Mouse (Mus musculus): ENCODE measurements at regions not wholly inside any gene's neighbourhood (a gene's known extent, or its start where the extent isn't known, plus 50 kb on each side); places are given as distances from the start of the nearest gene placed in this dataset.
A peak's percentile ranks its signal among the peaks of the same experiment; 100 is the strongest.

DNA sequence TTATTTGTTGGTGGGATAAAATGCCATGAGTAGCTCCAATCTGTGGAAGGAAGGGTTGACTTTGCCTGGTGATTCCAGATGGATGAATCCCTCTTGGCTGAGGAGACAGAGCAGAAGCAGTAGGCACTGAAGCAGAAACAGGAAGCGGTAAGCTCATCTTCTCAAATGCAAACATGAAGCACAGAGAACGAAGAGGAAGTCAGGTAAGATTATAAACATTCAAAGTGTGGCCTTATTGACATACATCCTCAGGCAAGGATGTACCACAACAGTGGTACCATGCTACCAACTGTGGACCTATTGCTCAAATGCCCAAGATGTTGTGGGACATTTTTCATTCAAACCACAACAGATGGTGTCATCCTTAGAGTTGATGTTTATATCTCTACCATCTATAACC lies 608.4 kb upstream of the Fam92a start:
- peaks cover 14% of the 10 kb centered on the region for H3K4me1 ChIP-seq
- no peaks in the 10 kb centered on the region for H3K27me3 ChIP-seq (ENCODE audit: low read depth, poor library complexity, severe bottlenecking)
- no peaks in the 10 kb centered on the region for H3K36me3 ChIP-seq
- H3K9me3 ChIP-seq (replicated peaks) = no peaks in the 10 kb centered on the region
- H3K27ac ChIP-seq (replicated peaks) = no peak overlapping the region
- 89% methylated on average over 2 of the region's 2 CpGs for WGBS
- no peak overlapping the region for H3K4me3 ChIP-seq
- DNase-seq (ENCODE audit: low spot score) = no peak

DNA sequence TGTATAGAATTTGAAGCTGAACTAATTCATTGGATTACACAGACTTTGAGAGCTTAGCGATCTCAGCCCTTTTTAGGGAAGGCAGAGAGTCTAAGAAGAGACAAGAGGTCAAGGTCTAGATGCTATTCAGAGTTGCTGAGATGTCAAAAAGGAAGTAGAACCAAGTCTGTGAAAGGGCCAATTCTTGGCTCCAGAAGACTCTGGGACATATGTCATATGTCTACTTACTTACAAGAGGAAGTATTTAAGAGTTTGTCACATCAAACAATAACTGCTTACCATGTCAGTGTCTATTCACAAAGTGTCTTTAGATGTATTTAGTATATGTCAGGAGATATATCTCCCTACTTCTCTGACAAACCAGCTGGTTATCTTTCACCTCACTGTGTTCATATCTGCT lies 607.4 kb upstream of the Fam92a start:
- Histone ChIP-seq H3K9me3 (replicated peaks) (no peaks in the 10 kb centered on the region), H3K27ac (replicated peaks) (no peak overlapping the region)
- WGBS = 77% methylated on average over 1 of the region's 1 CpGs

DNA sequence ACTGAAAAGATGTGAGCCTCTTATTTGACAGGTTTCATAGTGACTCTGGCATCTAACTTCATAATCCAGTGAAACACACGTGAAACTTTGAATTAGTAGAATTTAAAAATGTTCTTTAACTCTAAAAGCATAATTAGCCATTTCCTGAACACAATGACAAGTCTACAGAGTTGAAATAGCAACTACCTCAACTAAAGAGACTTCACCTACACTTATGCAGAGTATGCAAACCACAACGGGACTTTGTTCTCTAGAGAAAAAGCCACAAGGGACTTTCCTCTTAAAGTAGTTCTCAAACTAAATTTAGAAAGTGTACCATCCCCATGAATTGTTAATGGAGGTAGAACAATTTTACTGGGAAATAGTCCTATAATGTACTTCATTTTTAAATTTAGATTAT lies 606.3 kb upstream of the Fam92a start:
- Histone ChIP-seq H3K9me3 (replicated peaks) (no peaks in the 10 kb centered on the region), H3K27me3 (ENCODE audit: low read depth, poor library complexity, severe bottlenecking) (no peaks in the 10 kb centered on the region), H3K4me1 (peaks cover 31% of the 10 kb centered on the region), H3K36me3 (no peaks in the 10 kb centered on the region), H3K4me3 (no peak overlapping the region), H3K27ac (replicated peaks) (no peak overlapping the region)
- 80% methylated on average over 2 of the region's 2 CpGs for WGBS
- DNase-seq (ENCODE audit: low spot score) = no peak

More for the DNA sequence above, 607.4 kb upstream of the Fam92a start:
- no peak for DNase-seq (ENCODE audit: low spot score)
- peaks cover 21% of the 10 kb centered on the region for H3K4me1 ChIP-seq
- no peak overlapping the region for H3K4me3 ChIP-seq
- H3K27me3 ChIP-seq (ENCODE audit: low read depth, poor library complexity, severe bottlenecking) = no peaks in the 10 kb centered on the region
- H3K36me3 ChIP-seq = no peaks in the 10 kb centered on the region

DNA sequence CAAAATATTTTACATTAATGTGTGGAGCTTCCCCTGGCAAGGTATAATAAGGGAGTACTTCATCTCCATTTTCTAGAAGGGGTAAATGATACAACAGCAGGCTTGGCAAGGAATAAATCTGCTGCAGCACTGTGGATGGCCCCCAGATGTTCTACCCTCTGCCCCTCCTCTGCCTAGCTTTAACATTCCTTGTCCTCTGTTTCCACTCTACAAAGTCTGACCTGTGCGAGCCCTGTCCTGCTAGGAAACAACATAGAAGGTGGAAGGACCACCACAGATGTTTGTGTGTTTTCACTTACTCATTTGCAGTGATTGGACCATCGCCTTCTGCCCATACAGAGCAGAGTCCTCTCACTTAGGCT lies 604.4 kb upstream of the Fam92a start:
- no peaks in the 10 kb centered on the region for H3K27me3 ChIP-seq (ENCODE audit: low read depth, poor library complexity, severe bottlenecking)
- no peak overlapping the region for H3K4me3 ChIP-seq
- no peak for DNase-seq (ENCODE audit: low spot score)
- no peaks in the 10 kb centered on the region for H3K36me3 ChIP-seq
- WGBS = 80% methylated on average over 2 of the region's 2 CpGs
- no peak overlapping the region for H3K27ac ChIP-seq (replicated peaks)
- H3K9me3 ChIP-seq (replicated peaks) = no peaks in the 10 kb centered on the region
- peaks cover 30% of the 10 kb centered on the region for H3K4me1 ChIP-seq

DNA sequence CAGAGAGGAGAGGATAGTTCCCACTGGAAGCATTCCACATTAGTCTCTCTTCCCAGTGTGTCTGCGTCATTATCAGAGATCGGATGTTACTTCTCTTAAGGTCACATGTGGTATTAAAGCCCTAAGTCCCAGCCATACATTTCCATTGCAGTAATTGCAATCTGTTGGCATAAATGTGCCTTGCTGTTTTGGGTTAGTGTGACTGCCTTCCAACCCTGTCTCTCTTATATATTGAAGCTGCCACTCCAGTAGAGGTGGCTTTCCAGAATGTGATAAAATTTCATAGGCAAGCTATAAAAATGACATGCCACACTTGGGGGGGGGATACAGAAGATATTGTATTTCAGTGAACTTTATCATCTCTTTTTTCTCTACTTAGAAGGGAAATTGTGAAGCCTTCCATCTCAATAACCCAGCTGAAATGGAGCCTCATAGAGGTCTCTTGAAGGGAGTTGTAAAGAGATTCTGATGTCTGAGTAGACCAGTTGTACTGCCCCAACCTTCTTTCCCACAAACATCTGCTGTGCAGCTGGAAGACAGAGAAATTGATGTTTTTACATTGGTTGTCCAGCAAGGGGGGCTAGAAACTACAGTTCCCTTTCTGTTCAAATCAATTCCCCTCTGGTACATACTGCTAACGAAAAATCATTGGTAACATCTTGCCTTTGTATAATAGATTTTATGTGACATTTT lies 603.9 kb upstream of the Fam92a start:
- no peaks in the 10 kb centered on the region for H3K9me3 ChIP-seq (replicated peaks)
- no peak for DNase-seq (ENCODE audit: low spot score)
- H3K4me1 ChIP-seq = peaks cover 30% of the 10 kb centered on the region
- H3K4me3 ChIP-seq = no peak overlapping the region
- no peak overlapping the region for H3K27ac ChIP-seq (replicated peaks)
- no peaks in the 10 kb centered on the region for H3K36me3 ChIP-seq
- no peaks in the 10 kb centered on the region for H3K27me3 ChIP-seq (ENCODE audit: low read depth, poor library complexity, severe bottlenecking)
- WGBS = 84% methylated on average over 3 of the region's 3 CpGs

DNA sequence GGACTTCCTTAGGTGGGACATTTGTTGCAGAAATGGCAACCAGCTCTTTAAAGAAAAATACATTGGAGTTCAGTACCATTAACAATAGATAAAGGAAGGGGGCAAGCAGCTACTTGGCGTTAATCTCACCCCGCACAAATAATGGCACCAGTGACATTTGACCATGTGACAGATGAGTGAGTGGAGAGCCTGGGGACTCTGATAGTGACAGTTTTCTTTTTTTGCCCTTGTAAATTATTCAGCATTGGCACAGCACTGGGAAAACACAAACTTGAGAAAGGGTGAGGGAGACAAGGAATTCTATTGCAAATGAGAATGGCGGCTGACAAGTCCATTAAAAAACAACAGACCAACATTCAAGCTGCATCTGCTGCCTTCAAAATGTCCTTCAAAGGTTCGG lies 603.3 kb upstream of the Fam92a start:
- 61% methylated on average over 4 of the region's 4 CpGs for WGBS
- DNase-seq (ENCODE audit: low spot score) = no peak
- H3K27me3 ChIP-seq (ENCODE audit: low read depth, poor library complexity, severe bottlenecking) = no peaks in the 10 kb centered on the region
- no peak overlapping the region for H3K27ac ChIP-seq (replicated peaks)
- peaks cover 32% of the 10 kb centered on the region for H3K4me1 ChIP-seq
- H3K36me3 ChIP-seq = no peaks in the 10 kb centered on the region
- H3K4me3 ChIP-seq = no peak overlapping the region
- H3K9me3 ChIP-seq (replicated peaks) = no peaks in the 10 kb centered on the region

DNA sequence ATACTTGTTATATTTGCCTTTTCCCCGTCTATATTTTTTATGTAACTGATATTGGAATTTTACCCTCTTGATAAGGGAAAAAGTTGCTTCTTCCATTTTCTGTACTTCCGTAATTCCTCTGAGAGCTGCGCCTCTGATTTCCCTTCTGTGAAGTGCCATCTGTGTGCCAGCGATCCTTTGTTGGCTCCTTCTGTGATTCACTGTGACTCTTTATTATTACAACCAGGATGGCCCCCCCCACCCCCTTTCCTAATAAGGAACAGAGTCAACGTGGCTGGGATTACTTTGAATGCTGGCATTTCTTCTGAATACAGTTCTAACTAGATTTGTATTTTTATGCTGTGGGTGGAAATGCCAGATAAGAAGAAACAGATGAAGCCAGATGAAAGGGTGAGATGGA lies 602.9 kb upstream of the Fam92a start:
- H3K9me3 ChIP-seq (replicated peaks) = no peaks in the 10 kb centered on the region
- H3K27ac ChIP-seq (replicated peaks) = no peak overlapping the region
- H3K36me3 ChIP-seq = no peaks in the 10 kb centered on the region
- 72% methylated on average over 5 of the region's 5 CpGs for WGBS
- H3K27me3 ChIP-seq (ENCODE audit: low read depth, poor library complexity, severe bottlenecking) = no peaks in the 10 kb centered on the region
- H3K4me3 ChIP-seq = no peak overlapping the region
- H3K4me1 ChIP-seq = peaks cover 32% of the 10 kb centered on the region
- DNase-seq (ENCODE audit: low spot score) = no peak

DNA sequence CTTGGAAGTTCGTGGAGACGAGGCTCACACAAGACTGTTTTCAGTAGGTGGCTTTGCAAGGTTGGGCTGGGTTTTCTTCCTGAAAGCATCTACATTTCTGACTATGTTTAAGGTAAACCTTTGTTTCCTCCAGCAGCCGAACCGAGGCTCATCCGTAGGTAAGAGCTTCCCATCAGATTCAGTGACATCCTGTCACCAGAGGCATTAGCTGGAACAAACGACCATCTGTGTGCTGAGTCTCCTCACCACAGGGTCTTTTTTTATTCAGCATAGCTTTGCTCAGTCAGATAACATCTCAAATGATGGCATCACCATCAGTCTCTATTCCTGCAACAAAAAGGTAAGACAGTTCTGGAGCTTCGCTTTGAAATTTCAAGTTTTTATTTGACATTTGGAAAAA lies 601.4 kb upstream of the Fam92a start:
- H3K9me3 ChIP-seq (replicated peaks) = no peaks in the 10 kb centered on the region
- no peaks in the 10 kb centered on the region for H3K27me3 ChIP-seq (ENCODE audit: low read depth, poor library complexity, severe bottlenecking)
- no peak overlapping the region for H3K4me3 ChIP-seq
- no peak for DNase-seq (ENCODE audit: low spot score)
- H3K4me1 ChIP-seq = peaks cover 32% of the 10 kb centered on the region
- 80% methylated on average over 7 of the region's 7 CpGs for WGBS
- H3K27ac ChIP-seq (replicated peaks) = 0 out of 2 replicates have a peak overlapping the region, but pooled peaks have one; percentile 46
- no peaks in the 10 kb centered on the region for H3K36me3 ChIP-seq

DNA sequence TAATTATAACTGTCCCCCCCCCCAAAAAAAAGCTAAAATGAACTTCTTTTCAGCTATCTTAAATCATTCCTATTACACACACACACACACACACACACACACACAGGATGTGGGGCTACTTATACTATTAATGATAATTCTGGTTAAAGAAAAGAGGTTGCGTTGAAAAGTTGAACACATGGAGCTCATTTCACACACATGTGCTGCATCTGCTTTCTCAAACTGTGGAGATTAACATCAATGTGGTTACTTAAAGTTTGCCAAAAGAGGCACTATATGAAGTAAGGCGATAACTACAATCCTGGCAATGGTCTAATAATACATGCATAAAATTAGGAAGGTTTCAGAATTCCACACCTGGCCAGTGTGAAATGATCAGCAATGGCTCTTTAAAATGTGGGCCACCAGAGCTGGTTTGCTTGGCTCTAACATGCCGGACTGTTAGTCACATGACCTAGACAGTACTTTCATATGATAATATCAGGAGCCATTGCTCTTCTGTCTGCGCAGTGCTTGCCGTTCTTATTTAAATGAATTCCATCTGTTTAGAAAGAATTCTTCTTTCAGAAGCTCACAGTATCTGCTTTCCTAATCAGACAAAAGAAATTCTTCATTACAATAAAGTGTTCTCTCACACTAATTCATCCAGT lies 598.4 kb upstream of the Fam92a start:
- no peak for DNase-seq (ENCODE audit: low spot score)
- 74% methylated on average over 5 of the region's 5 CpGs for WGBS
- Histone ChIP-seq H3K9me3 (replicated peaks) (no peaks in the 10 kb centered on the region), H3K36me3 (no peaks in the 10 kb centered on the region), H3K27ac (replicated peaks) (no peak overlapping the region), H3K27me3 (ENCODE audit: low read depth, poor library complexity, severe bottlenecking) (no peaks in the 10 kb centered on the region), H3K4me1 (peaks cover 25% of the 10 kb centered on the region), H3K4me3 (no peak overlapping the region)

DNA sequence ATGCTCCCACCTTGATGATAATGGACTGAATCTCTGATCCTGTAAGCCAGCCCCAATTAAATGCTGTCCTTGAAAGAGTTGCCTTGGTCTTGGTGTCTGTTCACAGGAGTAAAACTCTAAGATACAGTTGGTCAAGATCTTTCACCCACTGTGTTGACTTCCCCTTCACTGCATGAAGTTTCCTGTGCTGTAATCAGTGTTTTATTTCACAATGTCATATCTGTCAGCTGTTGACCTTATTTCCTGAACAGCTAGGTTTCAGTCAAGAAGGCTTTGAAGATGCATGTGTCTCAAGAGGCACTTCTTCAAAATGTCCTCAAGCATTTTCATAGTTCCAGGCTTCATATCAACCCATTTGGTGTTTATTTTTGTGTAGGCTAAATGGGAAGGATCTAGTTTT lies 597.3 kb upstream of the Fam92a start:
- no peak for DNase-seq (ENCODE audit: low spot score)
- H3K4me3 ChIP-seq = no peak overlapping the region
- H3K27me3 ChIP-seq (ENCODE audit: low read depth, poor library complexity, severe bottlenecking) = no peaks in the 10 kb centered on the region

DNA sequence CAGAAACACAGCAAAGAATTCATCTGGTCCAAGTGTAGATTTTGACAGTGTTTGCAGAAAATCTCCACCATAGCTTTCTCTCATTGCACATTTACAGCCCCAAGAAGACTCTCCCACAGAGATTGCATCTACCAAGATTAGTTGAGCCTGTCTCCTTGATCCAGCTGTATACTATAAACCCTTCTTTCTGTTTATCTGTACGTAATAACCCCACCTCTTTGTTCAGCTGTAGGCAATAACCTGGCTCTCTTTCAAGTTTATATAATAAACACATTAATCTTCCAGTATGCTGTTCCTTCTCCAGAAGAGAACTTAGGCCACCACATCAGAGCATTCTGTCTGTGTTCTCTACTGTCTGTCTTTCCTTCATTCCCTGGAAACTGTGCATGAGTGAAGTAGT lies 594.9 kb upstream of the Fam92a start:
- Histone ChIP-seq H3K9me3 (replicated peaks) (no peaks in the 10 kb centered on the region), H3K36me3 (no peaks in the 10 kb centered on the region), H3K27ac (replicated peaks) (no peak overlapping the region), H3K27me3 (ENCODE audit: low read depth, poor library complexity, severe bottlenecking) (no peaks in the 10 kb centered on the region), H3K4me3 (no peak overlapping the region), H3K4me1 (0 out of 2 replicates have a peak, but pooled peaks cover 2% of the 10 kb centered on the region)
- 86% methylated on average over 1 of the region's 1 CpGs for WGBS
- no peak for DNase-seq (ENCODE audit: low spot score)

More for the DNA sequence above, 597.3 kb upstream of the Fam92a start:
- H3K36me3 ChIP-seq = no peaks in the 10 kb centered on the region
- H3K27ac ChIP-seq (replicated peaks) = no peak overlapping the region
- no peaks in the 10 kb centered on the region for H3K9me3 ChIP-seq (replicated peaks)
- peaks cover 14% of the 10 kb centered on the region for H3K4me1 ChIP-seq

DNA sequence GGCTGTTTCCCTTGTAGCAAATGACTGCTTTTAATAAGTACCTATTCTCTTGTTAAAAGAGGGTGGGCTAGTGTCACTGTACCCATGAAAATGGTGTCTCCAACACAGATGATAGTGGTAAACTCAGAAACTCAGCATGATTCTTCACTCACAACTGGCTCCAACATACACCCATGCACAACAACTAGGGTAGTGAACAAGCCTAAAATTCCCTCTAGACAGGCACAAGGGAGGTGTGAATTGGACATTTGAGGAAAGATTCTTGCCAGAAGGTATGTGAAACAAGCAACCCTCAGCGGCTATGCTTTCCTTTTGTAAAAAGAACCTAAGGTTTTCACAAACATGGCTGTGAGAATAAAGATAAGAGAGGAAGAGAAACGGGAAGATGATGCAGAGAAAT lies 579.0 kb upstream of the Fam92a start:
- Histone ChIP-seq H3K36me3 (no peaks in the 10 kb centered on the region), H3K27ac (replicated peaks) (no peak overlapping the region), H3K4me1 (peaks cover under 1% of the 10 kb centered on the region; the same call in 1 of the 2 replicates), H3K27me3 (ENCODE audit: low read depth, poor library complexity, severe bottlenecking) (no peaks in the 10 kb centered on the region), H3K4me3 (no peak overlapping the region), H3K9me3 (replicated peaks) (no peaks in the 10 kb centered on the region)
- DNase-seq (ENCODE audit: low spot score) = no peak
- 79% methylated on average over 2 of the region's 2 CpGs for WGBS

DNA sequence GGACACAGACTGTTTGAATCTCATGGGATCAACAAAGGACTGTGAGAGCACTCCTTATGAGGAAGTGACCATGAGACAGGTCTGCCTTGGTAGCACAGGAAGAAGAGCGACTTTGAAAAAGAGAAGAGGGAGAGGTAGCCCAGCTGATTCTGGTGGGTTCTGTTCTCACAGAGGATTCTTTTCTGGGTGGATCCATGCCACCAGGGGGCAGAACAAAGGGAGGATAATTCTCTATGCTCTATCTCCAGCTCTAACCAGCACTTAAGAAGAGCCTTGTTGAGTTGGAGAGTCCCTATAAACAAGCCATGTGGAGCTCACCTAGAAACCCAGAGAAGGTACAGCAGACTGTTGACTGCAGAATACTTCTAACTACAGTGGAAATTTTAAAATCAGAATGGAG lies 578.1 kb upstream of the Fam92a start:
- no peak overlapping the region for H3K27ac ChIP-seq (replicated peaks)
- H3K4me1 ChIP-seq = peaks cover 6% of the 10 kb centered on the region; the same call in 1 of the 2 replicates
- DNase-seq (ENCODE audit: low spot score) = no peak
- no peaks in the 10 kb centered on the region for H3K36me3 ChIP-seq
- no peaks in the 10 kb centered on the region for H3K9me3 ChIP-seq (replicated peaks)
- 78% methylated on average over 1 of the region's 1 CpGs for WGBS
- no peaks in the 10 kb centered on the region for H3K27me3 ChIP-seq (ENCODE audit: low read depth, poor library complexity, severe bottlenecking)
- H3K4me3 ChIP-seq = no peak overlapping the region

All from midbrain, embryonic 10.5 days (tissue).